Mouse (Mus musculus): ENCODE data around the gene Map6.

- TF ChIP-seq CTCF (IDR thresholded peaks at IDR 0.05; ENCODE audit: borderline replicate concordance, extremely low read depth, insufficient read depth, insufficient read length): peak; percentile 93
- no peak for TF ChIP-seq POLR2A (IDR thresholded peaks at IDR 0.05; ENCODE audit: borderline replicate concordance, extremely low read depth, insufficient read depth, insufficient read length, poor library complexity, severe bottlenecking)
These were observed 97.8 kb downstream of the Map6 start for GRCm38 (mm10) chr7:99365069-99365468.
